Mouse (Mus musculus) right cerebral cortex, adult 18-20 months (tissue): ENCODE results near the gene Ctr9.
A peak's percentile ranks its signal among the peaks of the same experiment; 100 is the strongest.

ENCODE experiments used
- DNase-seq: peaks from one replicate; pipeline ENCODE4 v3.0.0; 2022; ENCODE audit warnings: mixed read lengths

Gene Ctr9

DNA sequence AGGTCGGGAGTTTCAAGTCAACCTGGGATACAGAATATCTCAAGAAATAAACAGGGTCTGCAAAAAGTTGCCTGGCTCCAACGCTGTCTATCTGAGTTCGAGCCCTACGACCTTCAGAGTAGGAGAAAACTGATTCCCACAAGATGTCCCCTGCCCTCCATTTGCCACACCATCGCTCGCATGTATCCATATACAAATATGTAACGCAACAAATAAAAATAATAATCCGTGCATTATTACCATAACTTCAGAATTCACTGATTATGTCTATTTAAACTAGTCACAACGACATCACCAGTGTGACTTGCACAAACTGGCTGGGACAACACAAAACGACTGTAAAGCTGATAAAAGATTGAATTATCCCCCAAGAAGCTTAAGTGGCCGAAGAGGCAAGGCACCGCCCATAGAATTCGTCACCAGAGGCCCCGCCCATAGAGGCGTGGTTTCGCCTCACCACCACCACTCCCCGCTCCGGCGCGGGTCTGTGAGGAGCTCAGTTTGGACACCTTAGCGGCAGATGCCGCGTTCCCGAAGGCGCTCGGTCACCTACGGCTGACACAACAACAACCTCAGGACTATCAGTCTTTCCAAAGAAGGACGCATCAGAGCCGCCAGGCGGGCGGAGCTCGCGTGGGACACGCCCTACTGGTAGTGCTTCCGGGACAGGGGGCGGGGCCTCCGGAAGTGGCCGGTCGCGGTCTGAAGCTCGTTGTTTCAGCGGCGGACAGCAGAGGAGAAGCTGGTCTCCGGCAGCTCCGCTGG lies at the start of gene Ctr9:
Gene Ctr9 (plus strand): TSS at position 671 of the 765 bp plus-strand sequence.
- DNase-seq = peak; percentile 93

DNA sequence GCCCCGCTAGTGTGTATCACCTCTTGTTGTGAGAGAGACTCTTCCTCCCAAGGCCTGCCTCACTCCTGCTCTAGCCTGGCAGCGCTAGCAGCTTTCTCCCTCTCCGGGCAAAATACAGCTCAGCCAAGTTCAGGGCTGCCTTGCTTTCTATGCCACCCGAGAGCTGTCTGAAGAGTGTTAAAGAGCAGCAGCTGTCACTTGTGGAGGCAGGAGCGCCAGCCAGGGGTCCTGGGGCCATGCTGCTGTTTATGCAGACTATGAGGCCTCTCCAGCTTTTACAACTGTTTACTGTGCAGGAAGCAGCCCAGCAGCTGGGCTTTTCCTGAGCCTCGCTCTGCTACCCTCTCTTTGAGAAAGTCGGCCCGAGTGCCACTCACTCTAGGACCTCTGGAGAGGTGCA lies 47.7 kb upstream of the Ctr9 start:
- no peak for DNase-seq

DNA sequence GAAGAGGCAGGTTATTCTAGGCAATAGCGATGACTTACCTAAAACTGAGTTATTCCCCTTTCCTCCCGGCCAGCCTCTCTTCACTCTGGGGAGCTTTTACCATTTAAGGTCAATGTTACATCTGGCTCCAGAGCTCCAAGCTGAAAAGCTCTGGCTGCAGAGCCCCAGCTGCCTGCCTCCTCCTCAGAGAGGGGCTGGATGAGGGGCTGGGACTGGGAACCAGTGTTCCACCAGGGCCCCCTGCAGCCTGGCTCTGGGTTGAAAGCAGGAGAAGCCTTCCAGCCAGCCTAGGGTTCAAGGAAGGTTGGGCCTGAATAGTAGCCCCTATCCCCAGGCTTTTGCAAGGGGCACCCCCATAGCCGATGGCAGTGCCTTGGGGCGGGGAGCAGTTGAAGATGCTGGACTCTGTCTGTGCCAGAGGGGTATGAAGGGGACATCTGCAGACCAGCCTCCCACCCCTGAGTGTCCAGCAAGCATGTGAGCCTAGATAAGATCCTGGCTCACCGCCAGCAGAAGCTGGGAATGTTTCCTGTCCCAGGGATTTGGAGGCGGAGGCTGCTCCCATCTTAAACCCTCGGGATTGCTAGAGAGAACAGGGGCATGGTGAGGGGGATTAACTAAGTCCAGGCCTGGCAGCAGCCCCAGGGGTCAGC lies 46.6 kb upstream of the Ctr9 start, which contains the start of gene Mrvi1:
Gene Mrvi1 (minus strand): TSS at position 409 of the 653 bp plus-strand sequence.
- DNase-seq = no peak

DNA sequence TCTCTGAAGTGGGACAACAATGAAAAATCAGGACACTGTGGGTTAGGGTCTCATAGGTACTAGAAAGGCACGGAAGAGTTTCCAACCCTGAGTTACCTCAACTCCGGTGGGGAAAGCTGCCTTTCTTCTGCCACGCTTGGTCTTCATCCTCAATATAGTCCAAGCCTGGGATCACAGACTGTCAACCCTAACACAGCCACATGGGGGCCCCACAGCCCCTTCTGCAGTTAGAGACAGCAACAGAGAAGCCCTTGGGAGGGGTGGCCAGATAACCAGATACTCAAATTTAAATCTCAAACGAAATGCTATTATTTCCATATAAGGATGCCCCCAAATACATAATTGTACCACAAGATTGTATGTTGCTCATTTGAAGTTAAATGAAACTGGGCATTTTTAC lies 46.0 kb upstream of the Ctr9 start:
- no peak for DNase-seq

DNA sequence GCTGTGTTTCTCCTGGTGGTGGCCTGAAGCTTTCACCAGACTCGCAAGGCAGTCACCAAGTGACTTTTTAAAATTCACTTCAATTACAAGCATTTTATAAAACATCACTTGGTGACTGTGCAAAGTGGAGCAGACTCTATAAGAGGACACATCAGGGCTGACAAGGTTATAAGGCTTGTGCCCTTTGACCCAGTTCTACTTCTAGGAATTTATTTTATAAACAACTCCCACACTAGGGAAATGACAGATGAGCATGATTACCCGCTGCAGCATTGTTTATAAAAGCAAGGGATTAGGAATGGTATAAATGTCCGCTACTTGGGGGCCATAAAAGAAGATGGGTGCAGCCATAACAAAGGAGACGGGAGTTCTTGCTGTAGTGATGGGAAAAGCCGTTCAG lies 45.1 kb upstream of the Ctr9 start:
- no peak for DNase-seq

DNA sequence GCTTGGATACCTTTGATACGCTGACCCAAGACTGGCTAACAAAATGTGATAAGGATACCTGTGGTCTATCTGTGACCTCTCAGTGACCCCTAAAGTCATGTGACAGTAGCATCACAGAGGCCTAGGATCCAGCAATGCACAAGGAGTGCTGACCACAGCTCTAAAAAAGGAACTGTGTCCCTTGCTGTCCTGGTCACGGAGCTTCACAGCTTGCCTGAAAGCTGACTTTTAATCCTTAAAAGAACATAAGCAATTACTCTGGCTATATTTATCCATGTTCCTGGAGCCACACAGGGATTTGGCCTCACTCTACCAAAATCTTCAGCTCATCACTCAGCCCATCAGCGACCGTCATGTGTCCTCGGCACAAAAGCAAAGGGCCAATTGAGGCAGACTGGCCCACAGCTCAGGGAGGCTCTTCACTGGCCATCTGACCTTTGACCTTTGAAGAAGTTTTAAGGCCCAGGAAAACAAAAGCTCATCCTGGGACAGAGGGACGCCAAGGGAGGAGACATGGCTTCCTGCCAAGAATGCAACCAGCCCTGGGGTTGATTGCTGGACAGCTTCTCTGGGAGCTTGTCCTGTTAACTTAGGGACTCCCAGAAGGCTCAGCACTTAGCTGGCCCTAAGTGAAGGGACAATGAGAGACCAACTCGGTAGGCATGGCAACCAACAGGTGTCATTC lies 43.0 kb upstream of the Ctr9 start:
- no peak for DNase-seq

DNA sequence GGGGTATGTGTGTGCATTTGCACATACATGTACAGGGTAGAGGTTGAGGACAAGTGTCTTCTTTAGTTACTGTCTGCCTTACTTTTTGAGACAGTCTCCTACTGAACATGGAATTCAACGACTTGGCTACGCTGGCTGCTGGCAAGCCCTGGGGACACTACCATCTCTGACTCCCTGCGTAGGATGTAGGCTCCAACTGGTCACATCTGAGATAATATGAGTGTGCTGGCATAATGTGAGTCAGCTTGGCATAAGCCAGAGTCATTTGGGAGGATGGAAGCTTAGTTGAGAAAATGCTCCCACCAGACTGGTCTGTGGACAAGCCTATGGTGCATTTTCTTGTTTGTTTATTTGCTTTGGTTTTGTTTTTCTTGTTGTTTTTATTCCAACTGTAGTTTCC lies 40.7 kb upstream of the Ctr9 start:
- peak; percentile 66 for DNase-seq

DNA sequence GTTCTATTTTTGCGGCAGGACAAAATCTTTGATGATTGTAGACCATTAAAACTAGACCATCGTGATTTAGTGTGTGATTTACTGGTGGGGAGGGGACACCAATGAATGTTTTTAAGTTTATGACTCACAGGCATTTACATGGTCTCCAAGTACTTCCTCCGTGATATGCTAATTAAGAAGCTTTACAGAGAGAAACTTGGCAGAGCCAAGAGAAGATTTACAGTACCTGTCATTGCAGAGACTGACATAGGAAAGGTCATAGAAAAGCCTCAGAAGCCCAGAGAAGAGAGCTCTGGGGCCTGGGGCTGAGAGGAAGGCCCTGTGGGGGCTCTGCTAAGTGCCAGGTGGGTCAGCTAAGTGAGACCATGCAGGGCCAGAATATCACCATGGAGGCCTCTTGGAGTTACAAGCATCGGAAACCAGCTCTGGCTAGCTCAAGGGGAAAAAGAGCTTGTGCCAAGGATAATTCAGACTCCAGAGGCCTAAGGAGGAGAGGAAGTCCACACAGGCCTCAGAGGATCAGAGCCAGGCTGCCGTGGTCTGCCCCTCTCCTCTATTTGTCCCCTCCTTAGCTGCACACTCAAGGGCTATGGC lies 39.4 kb upstream of the Ctr9 start:
- DNase-seq = no peak

DNA sequence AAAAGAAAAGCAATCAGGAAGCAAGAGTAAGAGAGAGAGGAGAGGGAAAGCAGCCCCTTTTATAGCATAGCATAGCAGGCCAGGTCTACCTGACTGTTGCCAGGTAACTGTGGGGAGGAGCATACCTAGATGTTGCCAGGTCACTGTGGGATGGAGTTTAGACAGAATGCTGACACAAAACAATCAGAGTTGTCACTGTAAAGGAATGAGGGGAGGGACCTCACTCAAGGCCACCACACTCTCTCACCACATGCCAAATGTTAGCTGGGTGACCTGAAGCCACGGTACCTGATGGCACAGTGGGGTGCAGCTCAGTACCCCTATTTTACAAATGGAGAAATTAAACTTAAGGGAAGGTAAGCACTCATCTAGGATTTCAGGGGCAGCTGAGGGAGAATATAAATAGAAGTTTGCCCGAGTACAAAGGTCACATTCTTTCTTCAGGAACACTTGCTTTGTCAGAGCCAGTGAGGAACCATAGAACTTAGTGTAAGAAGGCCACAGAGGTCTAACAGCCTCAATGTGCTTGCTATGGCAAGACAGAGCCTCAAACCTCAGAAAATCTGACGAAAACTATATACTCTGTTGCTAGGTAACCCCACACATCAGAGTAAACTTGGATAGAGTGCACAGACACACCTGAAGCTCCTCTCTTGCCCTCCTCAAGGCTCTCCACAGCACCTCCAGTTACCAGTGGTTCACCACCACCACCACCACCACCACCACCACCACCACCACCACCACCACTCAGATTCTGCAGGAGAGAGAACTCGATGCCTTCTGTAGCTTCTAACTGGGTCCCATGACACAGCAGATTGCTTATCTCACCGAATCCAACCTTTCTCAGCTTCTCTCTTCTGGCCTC lies 38.2 kb upstream of the Ctr9 start:
- no peak for DNase-seq

DNA sequence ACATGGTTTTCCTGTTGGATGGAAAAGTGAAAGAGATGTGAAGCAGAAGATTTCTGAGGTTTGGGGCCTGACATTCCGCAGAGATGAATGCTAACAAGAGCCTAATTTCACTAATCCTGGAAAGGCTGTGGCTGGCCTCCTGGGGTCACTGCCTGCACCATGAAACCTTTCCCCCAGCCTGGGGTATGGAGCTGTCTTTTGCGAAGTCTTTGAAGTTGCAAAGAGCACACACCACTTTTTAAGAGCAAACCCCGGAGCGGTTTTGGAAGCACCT lies 37.6 kb upstream of the Ctr9 start:
- DNase-seq = no peak

DNA sequence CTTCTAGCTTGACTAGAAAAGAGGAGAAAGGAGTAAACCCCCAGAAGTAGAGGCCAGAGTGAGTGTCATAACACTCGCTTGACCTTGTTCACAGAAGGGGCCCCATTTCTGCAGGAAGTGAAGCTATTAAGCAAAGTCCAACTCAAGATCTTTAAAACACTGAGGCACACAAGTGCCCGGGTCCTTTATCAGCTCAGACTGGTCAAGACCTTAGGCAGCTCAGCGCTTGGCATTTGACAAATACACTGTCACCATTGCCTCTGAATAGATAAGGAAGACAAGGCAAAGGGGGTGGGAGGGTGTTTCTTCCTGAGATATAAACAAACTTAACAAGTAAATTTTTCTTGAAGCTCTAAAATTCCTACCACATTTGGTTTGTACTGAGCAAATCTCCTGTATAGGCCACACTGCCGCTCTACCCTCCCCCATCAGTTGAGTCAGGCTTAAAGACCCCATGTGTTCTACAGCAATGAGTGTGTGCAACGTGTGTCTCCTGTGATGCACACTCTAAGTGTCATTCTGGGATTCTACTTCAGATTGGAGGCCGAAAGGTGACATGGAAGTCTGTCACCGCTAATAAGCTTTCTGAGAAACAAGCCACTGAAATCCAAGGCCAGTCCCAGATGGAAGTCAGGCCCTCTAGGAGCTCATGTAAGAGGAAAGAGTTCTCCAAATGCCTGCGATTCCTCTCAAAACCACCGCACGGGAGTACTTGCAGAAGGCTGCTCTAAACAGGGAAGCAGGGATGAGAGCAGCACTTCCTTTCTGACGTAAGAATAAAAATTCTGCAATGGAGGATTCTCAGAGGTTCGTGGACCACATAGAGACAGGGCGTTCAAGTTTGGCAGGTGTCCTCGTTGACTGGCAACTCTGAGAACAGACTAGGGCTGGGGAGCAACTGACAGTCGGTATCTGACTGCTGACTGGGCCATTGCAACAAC lies 29.6 kb upstream of the Ctr9 start:
- DNase-seq = no peak

DNA sequence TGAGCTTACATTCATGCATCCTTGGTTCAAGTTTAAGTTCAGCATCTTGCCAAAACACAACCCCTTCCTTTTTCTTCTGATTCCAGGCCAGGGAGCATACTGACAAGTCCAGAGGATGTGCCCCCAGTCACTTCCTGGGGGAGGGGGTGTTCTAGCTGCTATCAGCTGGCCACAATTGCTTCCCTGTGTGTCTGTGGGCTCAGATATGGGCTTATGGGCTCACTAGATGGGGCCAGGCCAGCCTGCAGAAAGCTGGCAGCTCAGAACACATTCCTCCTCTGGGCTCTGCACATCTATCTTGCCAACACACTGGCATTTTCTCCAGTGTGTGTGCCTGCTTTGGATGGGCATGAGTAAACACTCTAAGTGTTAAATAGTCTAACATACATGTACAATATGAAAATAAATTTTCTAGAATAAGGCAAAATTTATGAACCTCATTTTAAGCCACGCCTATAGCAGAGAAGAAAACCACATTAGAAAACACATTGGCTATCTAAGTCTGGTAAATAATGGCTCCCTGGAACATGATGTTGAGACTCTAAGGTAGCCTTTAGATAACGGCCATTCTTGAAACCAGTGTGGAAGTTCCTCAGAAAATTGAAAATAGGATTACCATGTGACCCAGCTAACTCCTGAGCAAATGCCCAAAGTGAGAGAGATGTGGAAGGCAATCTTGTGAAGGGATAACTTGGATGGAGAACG lies 24.5 kb upstream of the Ctr9 start:
- no peak for DNase-seq

DNA sequence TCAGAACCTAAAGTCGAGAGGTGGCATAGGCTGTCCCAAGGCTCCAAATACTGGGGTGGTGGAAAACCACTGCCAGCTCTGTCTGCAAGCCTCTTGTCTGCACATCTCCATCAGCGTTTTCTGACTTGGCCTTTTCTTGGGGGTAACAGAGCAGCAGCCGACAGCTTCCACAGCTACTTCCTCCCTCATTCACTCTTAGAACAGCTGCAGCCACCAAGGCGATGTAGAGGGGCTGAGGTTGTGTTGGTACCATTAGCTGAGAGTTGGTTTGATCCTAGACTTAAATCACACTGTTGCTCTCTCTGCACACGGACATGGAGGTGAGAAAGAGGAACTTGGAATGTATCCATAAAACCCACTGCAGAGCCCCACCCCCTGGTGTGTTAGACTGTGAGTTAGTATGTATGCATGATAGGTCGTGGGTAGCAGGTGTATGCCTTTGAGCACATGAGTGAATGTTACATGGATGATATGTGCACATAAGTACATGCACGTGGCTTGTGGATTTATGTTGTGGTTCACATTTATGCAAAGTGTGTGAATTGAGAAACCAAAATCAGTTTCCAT lies 14.6 kb upstream of the Ctr9 start:
- no peak for DNase-seq

DNA sequence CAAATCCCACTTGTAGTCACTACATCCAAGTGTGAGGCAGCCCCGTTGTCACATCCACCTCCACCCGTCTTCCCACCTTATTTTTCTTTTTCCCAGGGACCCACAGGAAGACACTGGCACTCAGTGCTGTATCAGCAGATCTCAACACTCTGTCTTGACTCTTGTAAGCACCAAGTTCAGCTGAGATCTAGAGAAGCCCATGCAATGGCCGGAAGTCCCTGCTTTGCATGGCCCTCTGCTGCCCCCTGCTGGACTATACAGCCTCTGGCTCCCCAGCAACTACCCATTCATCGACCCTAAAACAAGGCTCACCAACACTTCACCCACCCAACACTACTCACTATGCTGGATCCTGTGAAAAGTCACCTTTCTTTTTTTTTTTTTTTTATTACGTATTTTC lies 13.9 kb upstream of the Ctr9 start:
- peak; percentile 83 for DNase-seq

DNA sequence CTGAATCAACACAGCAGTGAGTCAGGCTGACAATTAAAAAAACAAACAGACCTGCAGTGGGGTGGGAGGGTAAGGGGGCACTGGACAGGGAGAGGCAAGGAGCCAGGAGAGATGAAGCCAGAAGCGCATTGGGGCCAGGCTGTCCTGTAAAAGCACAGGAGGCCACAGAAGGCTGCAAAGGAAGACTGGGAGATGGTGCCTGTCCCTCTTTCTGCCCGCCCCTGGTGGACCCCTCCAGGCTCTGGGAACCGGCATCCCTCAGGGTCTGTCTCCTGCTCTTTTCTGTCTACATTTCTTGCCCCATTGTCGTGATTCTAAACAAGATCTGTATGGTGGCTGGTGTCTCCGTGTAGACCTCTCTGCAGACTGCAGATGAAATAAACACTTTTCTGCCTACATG lies 13.0 kb upstream of the Ctr9 start:
- DNase-seq = no peak

DNA sequence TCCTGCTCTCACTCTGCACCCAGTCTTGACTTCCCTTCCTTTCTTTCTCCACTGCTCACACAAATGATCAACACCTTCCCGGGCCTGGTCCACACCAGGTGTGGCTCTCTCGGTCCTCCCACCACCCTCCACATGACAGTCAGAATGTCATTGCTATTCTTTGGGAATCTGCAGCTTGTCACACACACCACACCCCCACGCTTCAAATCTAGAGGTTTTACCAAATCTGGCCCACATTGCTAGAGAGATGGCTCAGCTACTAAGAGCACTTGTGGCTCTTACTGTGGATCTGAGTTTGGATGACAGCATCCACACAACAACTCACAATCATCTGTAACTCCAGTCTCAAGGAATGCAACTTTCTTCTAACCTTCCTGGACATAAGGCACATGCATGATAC lies 11.8 kb upstream of the Ctr9 start:
- DNase-seq = peak; percentile 7

DNA sequence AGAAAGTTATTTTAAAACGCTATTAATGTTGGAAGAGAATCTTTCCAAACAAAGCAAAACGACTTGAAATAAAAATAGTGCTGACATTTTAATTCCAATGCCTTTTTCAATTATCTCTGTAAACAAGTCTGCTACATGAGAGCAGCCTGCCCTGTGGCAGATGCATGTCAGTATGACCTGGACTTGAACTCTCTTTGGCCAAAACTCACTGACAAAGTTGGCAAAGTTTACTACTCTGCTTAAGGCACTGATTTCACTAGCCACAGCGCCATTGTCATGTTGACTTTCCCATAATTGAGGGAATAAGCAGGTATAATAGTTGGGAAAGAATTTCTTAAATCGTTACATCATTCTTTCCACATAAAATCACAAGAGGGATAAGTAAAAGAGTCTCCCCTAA lies 7.9 kb upstream of the Ctr9 start:
- DNase-seq = no peak

DNA sequence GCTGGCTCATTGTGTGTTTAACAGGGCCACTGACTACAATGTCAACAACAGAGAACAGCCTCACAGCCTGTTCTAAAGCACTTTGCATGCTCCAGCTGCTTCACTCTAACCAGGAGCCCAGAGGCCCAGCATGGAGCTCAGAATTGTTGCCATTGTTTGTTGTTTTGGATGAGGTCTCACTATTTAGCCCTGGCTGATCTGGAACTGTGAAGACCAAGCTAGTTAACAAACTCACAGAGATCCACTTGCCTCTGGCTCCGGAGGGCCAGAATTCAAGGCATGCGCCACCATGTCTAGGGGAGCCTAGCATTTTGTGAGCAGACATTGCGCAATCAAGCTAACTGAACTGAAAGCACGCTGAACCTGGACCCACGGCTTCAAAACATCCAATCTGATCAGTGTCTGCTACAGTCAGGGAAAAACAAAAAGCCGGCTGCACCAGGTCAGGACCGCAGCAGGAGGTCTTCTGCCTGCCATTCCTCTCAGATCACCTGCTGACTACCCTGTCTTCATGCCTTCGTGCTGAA lies 4.6 kb upstream of the Ctr9 start:
- DNase-seq = no peak

DNA sequence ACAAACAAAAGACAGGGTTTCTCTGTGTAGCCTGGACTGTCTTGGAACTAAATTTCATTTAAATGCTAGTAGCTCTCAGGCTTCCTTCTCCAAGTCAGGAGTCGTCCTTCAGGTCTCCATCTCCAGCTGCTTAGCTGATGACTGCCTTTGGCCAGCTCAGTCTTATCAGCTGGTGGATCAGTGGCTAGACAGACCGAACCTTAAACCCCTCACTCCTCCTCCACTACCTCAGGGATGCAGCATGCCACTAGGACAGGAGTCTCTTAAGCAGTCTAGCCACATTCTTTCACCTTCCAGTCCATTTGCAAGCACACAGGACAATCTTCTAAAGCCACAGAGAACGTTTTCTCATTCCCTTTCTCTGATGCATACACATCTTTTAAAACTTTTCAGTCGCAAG lies 3.8 kb upstream of the Ctr9 start:
- DNase-seq = no peak

DNA sequence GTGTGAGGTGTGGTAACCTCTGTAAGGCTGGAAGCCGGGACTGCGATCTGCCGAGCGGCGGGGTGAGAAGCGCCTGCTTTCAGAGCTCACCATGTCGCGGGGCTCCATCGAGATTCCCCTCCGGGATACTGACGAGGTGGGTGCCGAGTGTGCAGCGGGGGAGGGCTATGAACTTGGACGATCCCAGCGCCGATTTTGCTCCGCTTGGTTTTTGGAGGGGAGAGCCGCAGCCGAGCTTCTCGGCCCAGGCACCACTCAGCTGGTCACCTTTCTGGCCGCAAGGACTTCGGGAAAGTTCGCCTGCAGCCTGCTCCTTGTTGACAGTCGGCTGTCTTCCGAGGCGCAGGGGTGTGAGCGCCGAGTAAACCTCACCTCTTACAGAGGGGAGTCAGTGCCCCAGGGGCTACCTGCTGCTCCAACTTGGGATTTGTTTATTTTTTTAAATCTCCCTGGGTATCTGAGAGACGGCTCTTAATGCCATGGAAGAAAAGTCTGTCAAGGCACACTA lies 349 bp downstream of the Ctr9 start:
- DNase-seq = no peak
